Mouse (Mus musculus) liver, embryonic 14.5 days (tissue): Measurements from ENCODE around the gene Fa2h.

Experiments used
- CTCF ChIP-seq: IDR thresholded peaks from 2 replicates; pipeline ENCODE4 v1.5.1; 2016; ENCODE audit warnings: antibody characterized with exemption, low read depth, control low read depth
- EP300 ChIP-seq: IDR thresholded peaks from 2 replicates; pipeline ENCODE4 v1.6.1; 2016; ENCODE audit warnings: antibody characterized with exemption, low read depth

DNA sequence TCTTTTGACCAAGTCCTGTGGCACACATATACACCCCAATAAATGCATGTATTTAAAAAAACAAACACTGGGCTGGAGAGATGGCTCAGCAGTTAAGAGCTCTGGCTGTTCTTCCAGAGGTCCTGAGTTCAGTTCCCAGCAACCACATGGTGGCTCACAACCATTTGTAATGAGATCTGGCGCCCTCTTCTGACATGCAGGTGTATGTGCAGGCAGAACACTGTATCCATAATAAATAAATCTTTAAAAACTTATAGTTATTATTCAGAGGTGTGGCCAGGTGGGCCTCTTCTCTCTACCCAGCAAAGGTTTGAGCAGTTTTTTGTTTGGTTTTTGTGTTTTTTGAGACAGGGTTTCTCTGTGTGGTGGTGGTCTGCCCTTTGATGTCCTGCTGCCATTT, 34.7 kb downstream of the Fa2h start:
- TF ChIP-seq CTCF (peak; percentile 40), EP300 (no peak)
